Mouse (Mus musculus): ENCODE measurements around the gene Gm17428.

DNA sequence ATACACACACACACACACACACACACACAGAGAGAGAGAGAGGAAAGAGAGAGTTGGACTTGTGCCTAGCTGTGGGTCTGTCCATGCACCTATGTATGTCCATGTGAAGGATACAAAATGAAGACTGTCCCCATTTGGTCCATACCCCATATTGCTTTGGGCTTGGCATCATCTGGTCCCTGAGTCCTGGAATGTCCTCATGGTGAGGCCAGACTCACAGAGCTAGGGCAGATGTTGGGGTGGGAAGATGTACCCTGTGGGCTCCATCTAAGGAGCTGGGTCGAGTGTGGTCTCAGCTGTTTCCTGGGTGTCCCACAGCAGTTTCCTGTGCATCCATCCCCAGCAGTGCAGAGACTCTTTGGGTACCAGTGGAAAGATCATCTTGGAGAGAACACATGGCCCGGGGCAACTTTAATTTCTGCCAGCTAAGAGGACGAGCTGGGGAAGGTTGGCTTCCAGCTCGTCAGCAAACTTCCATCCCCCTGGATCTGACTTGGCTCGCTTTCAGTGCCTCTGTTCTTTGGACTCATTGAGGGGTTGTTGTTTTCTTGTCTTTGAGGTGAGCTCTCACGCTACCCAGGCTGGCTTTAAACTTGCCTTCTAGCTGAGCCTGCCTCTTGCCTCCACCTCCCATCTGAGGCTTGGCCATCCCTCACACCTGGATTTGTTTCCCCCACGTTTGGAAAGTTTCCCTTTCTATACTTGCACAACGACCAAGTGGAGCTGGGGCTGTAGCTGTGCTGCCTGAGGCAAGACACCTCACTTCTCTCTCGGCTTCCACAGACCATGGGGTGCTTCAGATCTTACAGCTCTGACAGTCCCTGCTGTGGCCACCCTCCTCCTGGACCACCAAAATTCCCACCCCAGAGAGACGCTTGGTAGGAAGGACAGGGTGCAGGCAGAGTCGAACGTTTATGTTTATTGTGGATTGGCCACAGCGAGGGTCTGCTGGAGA lies 35.4 kb upstream of the Gm17428 start:
- TF ChIP-seq POLR2A (IDR thresholded peaks at IDR 0.05; ENCODE audit: insufficient read depth, low read depth, low read length) (peak; percentile 86), CTCF (IDR thresholded peaks at IDR 0.05) (no peak)
